Mouse (Mus musculus): ENCODE measurements around the gene Smyd3. TPM values are rescaled to one million over a fixed set of nuclear protein-coding genes. Genes with fewer than 3 reads are reported as not detected.

The Smyd3 gene
- total and polyA plus RNA-seq, 3 experiments: 3.5 to 19.4 (median 17.1) TPM

- ATAC-seq (ENCODE audit: extremely low read depth, insufficient number of reproducible peaks, low FRiP score, poor library complexity, severe bottlenecking): no peak
- TF ChIP-seq CTCF (IDR thresholded peaks at IDR 0.05; ENCODE audit: low read depth, low read length) (no peak), GATA2 (IDR thresholded peaks at IDR 0.05; ENCODE audit: borderline replicate concordance, low read depth, low read length) (no peak), GATA1 (IDR thresholded peaks at IDR 0.05; ENCODE audit: borderline replicate concordance, low read length) (no peak), TAL1 (conservative IDR thresholded peaks at IDR 0.05; ENCODE audit: low read depth, low read length) (no peak), POLR2AphosphoS5 (IDR thresholded peaks at IDR 0.05; ENCODE audit: insufficient replicate concordance, low read depth, low read length) (no peak)
These were observed 176.3 kb downstream of the Smyd3 start for GRCm38 (mm10) chr1:179341589-179341988.

DNA sequence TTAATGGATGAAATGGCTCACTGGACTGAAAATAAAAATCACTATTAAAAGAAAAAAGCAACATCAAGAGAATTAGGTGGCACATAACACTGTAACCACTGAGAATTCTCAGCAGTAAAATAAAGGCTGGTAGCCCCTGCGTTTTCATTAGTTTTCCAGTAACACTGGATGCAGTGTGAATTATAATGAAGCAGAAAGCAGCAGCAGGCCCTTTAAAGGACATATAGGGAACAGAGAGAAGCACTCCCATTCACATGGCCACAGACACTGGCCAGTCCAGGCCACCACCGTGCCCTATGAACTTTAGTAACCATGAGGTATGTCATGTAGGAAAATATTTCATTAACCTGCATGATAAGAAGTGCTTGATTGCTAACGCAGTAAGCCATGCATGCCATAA, 178.8 kb downstream of the Smyd3 start:
- Histone ChIP-seq H3K9me3 (replicated peaks) (no peaks in the 10 kb centered on the region), H3K4me1 (ENCODE audit: insufficient read depth, low read depth, low read length) (no peaks in the 10 kb centered on the region), H3K4me3 (ENCODE audit: low read depth, low read length) (no peak overlapping the region), H3K36me3 (replicated peaks) (peaks cover 5% of the 10 kb centered on the region), H3K27me3 (ENCODE audit: insufficient read depth, low read length) (no peaks in the 10 kb centered on the region)
- ATAC-seq (ENCODE audit: extremely low read depth, insufficient number of reproducible peaks, low FRiP score, poor library complexity, severe bottlenecking): no peak
- TF ChIP-seq GATA1 (IDR thresholded peaks at IDR 0.05; ENCODE audit: borderline replicate concordance, low read length) (no peak), CTCF (IDR thresholded peaks at IDR 0.05; ENCODE audit: low read depth, low read length) (no peak), TAL1 (conservative IDR thresholded peaks at IDR 0.05; ENCODE audit: low read depth, low read length) (no peak), GATA2 (IDR thresholded peaks at IDR 0.05; ENCODE audit: borderline replicate concordance, low read depth, low read length) (no peak), POLR2AphosphoS5 (IDR thresholded peaks at IDR 0.05; ENCODE audit: insufficient replicate concordance, low read depth, low read length) (no peak)
- DNase-seq (ENCODE audit: low spot score): no peak

More at GRCm38 (mm10) chr1:179341589-179341988, 176.3 kb downstream of the Smyd3 start:
- DNase-seq (ENCODE audit: low spot score): no peak
- H3K4me3 ChIP-seq (ENCODE audit: low read depth, low read length): no peak overlapping the region
- peaks cover 5% of the 10 kb centered on the region for H3K36me3 ChIP-seq (replicated peaks)
- H3K27me3 ChIP-seq (ENCODE audit: insufficient read depth, low read length): no peaks in the 10 kb centered on the region
- no peaks in the 10 kb centered on the region for H3K9me3 ChIP-seq (replicated peaks)
- no peaks in the 10 kb centered on the region for H3K4me1 ChIP-seq (ENCODE audit: insufficient read depth, low read depth, low read length)

DNA sequence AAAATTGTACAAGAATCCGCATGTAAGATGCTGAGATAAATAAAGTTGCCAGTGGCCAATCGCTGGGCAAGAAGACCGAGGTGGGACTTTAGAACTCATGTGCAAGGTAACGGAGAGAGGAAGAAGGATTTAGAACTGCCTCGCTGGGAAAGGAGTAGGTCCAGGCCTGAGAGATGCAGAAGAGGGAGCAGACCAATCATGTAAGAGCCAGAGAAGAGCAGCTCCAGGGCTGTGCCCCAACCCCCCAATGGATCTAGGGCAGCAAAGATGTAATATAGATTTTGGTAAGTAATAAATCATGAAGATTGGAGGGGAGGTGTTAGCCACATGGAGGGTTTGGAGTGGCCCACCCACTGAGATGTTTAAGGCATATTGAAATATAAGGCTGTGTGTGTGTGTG, 180.3 kb downstream of the Smyd3 start:
- TF ChIP-seq GATA1 (IDR thresholded peaks at IDR 0.05; ENCODE audit: borderline replicate concordance, low read length): no peak
- TF ChIP-seq CTCF (IDR thresholded peaks at IDR 0.05; ENCODE audit: low read depth, low read length): no peak
- no peak for TF ChIP-seq GATA2 (IDR thresholded peaks at IDR 0.05; ENCODE audit: borderline replicate concordance, low read depth, low read length)
- TF ChIP-seq TAL1 (conservative IDR thresholded peaks at IDR 0.05; ENCODE audit: low read depth, low read length): no peak
- TF ChIP-seq POLR2AphosphoS5 (IDR thresholded peaks at IDR 0.05; ENCODE audit: insufficient replicate concordance, low read depth, low read length): no peak
- ATAC-seq (ENCODE audit: extremely low read depth, insufficient number of reproducible peaks, low FRiP score, poor library complexity, severe bottlenecking): no peak

DNA sequence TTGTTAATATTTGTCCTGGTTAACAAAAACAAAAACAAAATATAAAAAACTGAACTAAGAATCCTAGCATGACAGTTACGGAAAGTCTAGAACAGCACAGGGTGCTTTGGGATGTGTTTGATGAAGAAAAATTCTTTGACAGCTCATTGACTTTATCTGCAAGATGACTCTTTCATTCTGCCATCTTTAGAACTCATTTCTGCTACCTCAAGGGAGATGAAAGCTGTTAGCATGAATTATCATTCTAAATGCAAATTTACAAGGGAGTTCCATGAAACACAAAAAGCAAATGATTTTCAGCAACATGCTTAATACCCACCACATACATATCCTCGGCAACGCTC, 190.9 kb downstream of the Smyd3 start:
- TF ChIP-seq TAL1 (conservative IDR thresholded peaks at IDR 0.05; ENCODE audit: low read depth, low read length) (no peak), POLR2AphosphoS5 (IDR thresholded peaks at IDR 0.05; ENCODE audit: insufficient replicate concordance, low read depth, low read length) (no peak), GATA1 (IDR thresholded peaks at IDR 0.05; ENCODE audit: borderline replicate concordance, low read length) (no peak), GATA2 (IDR thresholded peaks at IDR 0.05; ENCODE audit: borderline replicate concordance, low read depth, low read length) (no peak), CTCF (IDR thresholded peaks at IDR 0.05; ENCODE audit: low read depth, low read length) (no peak)
- Histone ChIP-seq H3K9me3 (replicated peaks) (no peaks in the 10 kb centered on the region), H3K36me3 (replicated peaks) (no peaks in the 10 kb centered on the region), H3K4me1 (ENCODE audit: insufficient read depth, low read depth, low read length) (no peaks in the 10 kb centered on the region), H3K27me3 (ENCODE audit: insufficient read depth, low read length) (no peaks in the 10 kb centered on the region), H3K4me3 (ENCODE audit: low read depth, low read length) (no peak overlapping the region)
- no peak for DNase-seq (ENCODE audit: low spot score)
- ATAC-seq (ENCODE audit: extremely low read depth, insufficient number of reproducible peaks, low FRiP score, poor library complexity, severe bottlenecking): no peak

More for the DNA sequence above, 180.3 kb downstream of the Smyd3 start:
- Histone ChIP-seq H3K27me3 (ENCODE audit: insufficient read depth, low read length) (no peaks in the 10 kb centered on the region), H3K4me1 (ENCODE audit: insufficient read depth, low read depth, low read length) (no peaks in the 10 kb centered on the region), H3K4me3 (ENCODE audit: low read depth, low read length) (no peak overlapping the region), H3K36me3 (replicated peaks) (peaks cover 2% of the 10 kb centered on the region), H3K9me3 (replicated peaks) (no peaks in the 10 kb centered on the region)
- no peak for DNase-seq (ENCODE audit: low spot score)

DNA sequence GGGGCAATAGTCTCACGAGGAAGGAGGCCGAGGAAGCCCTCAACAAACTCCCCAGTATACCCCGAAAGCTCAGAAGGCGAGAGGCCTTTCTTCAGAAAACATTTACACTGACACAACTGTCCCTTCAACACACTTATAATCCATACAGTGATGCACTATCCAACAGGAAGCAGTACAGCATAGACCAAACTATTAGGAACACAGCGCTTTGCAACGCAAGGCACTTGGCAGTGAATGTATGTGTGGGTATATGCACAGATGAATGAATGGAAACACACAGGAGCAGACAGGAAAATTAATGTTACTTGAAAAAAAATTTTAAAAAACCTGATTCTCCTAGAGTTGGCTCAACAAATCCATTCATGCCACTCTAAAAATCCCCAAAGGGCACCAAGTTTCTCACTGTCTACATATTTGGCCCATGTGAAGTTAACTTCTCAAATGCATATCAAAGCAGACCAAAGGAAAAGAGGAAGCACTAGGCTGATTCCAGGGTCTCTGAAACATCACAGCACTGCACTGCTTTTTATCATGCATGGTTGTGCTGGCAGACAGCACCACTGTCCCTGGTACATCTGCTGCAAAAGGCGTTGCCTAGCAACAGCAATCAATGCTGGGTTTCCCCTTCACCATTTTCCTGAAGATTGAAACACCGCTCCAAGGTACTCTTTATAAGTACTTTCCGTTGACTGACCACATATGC, 191.4 kb downstream of the Smyd3 start:
- H3K36me3 ChIP-seq (replicated peaks): no peaks in the 10 kb centered on the region
- TF ChIP-seq POLR2AphosphoS5 (IDR thresholded peaks at IDR 0.05; ENCODE audit: insufficient replicate concordance, low read depth, low read length) (no peak), TAL1 (conservative IDR thresholded peaks at IDR 0.05; ENCODE audit: low read depth, low read length) (no peak), GATA2 (IDR thresholded peaks at IDR 0.05; ENCODE audit: borderline replicate concordance, low read depth, low read length) (no peak), CTCF (IDR thresholded peaks at IDR 0.05; ENCODE audit: low read depth, low read length) (no peak), GATA1 (IDR thresholded peaks at IDR 0.05; ENCODE audit: borderline replicate concordance, low read length) (no peak)
- no peaks in the 10 kb centered on the region for H3K27me3 ChIP-seq (ENCODE audit: insufficient read depth, low read length)
- no peak overlapping the region for H3K4me3 ChIP-seq (ENCODE audit: low read depth, low read length)
- ATAC-seq (ENCODE audit: extremely low read depth, insufficient number of reproducible peaks, low FRiP score, poor library complexity, severe bottlenecking) (no peak), DNase-seq (ENCODE audit: low spot score) (no peak)
- no peaks in the 10 kb centered on the region for H3K4me1 ChIP-seq (ENCODE audit: insufficient read depth, low read depth, low read length)
- H3K9me3 ChIP-seq (replicated peaks): no peaks in the 10 kb centered on the region

- ATAC-seq (ENCODE audit: extremely low read depth, insufficient number of reproducible peaks, low FRiP score, poor library complexity, severe bottlenecking) (no peak), DNase-seq (ENCODE audit: low spot score) (no peak)
- TF ChIP-seq POLR2AphosphoS5 (IDR thresholded peaks at IDR 0.05; ENCODE audit: insufficient replicate concordance, low read depth, low read length) (no peak), GATA1 (IDR thresholded peaks at IDR 0.05; ENCODE audit: borderline replicate concordance, low read length) (no peak), GATA2 (IDR thresholded peaks at IDR 0.05; ENCODE audit: borderline replicate concordance, low read depth, low read length) (no peak), TAL1 (conservative IDR thresholded peaks at IDR 0.05; ENCODE audit: low read depth, low read length) (no peak), CTCF (IDR thresholded peaks at IDR 0.05; ENCODE audit: low read depth, low read length) (no peak)
- H3K4me1 ChIP-seq (ENCODE audit: insufficient read depth, low read depth, low read length): no peaks in the 10 kb centered on the region
- H3K36me3 ChIP-seq (replicated peaks): no peaks in the 10 kb centered on the region
- H3K9me3 ChIP-seq (replicated peaks): no peaks in the 10 kb centered on the region
- no peaks in the 10 kb centered on the region for H3K27me3 ChIP-seq (ENCODE audit: insufficient read depth, low read length)
- H3K4me3 ChIP-seq (ENCODE audit: low read depth, low read length): no peak overlapping the region
These were observed 193.6 kb downstream of the Smyd3 start for GRCm38 (mm10) chr1:179324271-179324670.

Measured in G1E (cell line).